Mouse (Mus musculus) bone marrow macrophage, adult 2 months (primary cell): ENCODE measurements around the gene Smn1.
"Not testable (repeated sequence)": the region's sequence is repeated elsewhere in the genome, so short reads cannot be mapped to it uniquely, and the experiment has no call there.

Source experiments
- CTCF ChIP-seq: IDR thresholded peaks from 2 replicates; pipeline ENCODE4 v1.5.1; 2012; ENCODE audit warnings: low read depth, mild to moderate bottlenecking, low read length, moderate library complexity
- POLR2A ChIP-seq: IDR thresholded peaks from 2 replicates; pipeline ENCODE4 v1.6.1; 2012; ENCODE audit warnings: mild to moderate bottlenecking, low read depth, low read length, borderline replicate concordance

DNA sequence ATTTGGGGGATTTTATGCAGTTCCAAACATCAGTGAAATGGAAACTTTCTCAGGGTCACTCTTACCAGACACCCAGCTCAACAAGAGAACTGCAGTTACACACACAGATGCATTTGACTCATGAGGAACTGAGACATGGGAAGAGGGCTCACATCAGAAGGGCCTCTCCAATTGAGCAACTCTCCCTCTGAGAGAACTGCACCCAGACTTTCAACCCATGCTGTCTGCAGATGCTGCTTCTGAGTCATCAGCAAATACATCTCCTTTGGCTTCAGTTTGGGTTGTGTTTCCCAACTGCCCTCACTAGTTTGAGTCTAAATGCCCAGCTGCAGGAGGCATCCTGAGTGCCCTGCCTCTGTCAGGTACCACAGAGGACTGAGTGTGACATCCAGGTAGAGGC, 58.5 kb downstream of the Smn1 start:
- TF ChIP-seq POLR2A, CTCF: not testable (repeated sequence)
